Mouse (Mus musculus) CD4-positive helper T cell, adult 2 months (primary cell): ENCODE results near the gene March10.

ENCODE experiments used
- DNase-seq: peaks from one replicate; pipeline ENCODE4 v3.0.0-alpha.2; 2012; ENCODE audit warnings: low read depth, missing footprints, low spot score

March10 gene

GRCm38 (mm10) chr11:105409408-105409807, 47.1 kb downstream of the March10 start:
- no peak for DNase-seq

GRCm38 (mm10) chr11:105407846-105408441, 48.6 kb downstream of the March10 start:
- no peak for DNase-seq

GRCm38 (mm10) chr11:105402355-105402754, 54.2 kb downstream of the March10 start:
- DNase-seq = no peak

GRCm38 (mm10) chr11:105390290-105390689, 66.2 kb downstream of the March10 start:
- DNase-seq = no peak

- DNase-seq = no peak
Observed at GRCm38 (mm10) chr11:105388636-105389035, 67.9 kb downstream of the March10 start.

GRCm38 (mm10) chr11:105385266-105385665, 71.3 kb downstream of the March10 start:
- DNase-seq = peak; percentile 19

- DNase-seq = no peak
Observed at GRCm38 (mm10) chr11:105375821-105376235, 80.7 kb downstream of the March10 start.

- DNase-seq = no peak
Observed at GRCm38 (mm10) chr11:105374526-105375175, 81.9 kb downstream of the March10 start.

- DNase-seq = no peak
Observed at GRCm38 (mm10) chr11:105373881-105374280, 82.7 kb downstream of the March10 start.

GRCm38 (mm10) chr11:105371818-105372217, 84.7 kb downstream of the March10 start:
- DNase-seq = no peak

- no peak for DNase-seq
Observed at GRCm38 (mm10) chr11:105369526-105370386, 86.8 kb downstream of the March10 start.

GRCm38 (mm10) chr11:105368833-105369232, 87.7 kb downstream of the March10 start:
- no peak for DNase-seq

GRCm38 (mm10) chr11:105367163-105367562, 89.4 kb downstream of the March10 start:
- no peak for DNase-seq

- no peak for DNase-seq
Observed at GRCm38 (mm10) chr11:105366051-105366450, 90.5 kb downstream of the March10 start.

GRCm38 (mm10) chr11:105365611-105366010, 90.9 kb downstream of the March10 start:
- DNase-seq = no peak

GRCm38 (mm10) chr11:105364386-105365065, 92.0 kb downstream of the March10 start:
- no peak for DNase-seq

GRCm38 (mm10) chr11:105363598-105364385, 92.7 kb downstream of the March10 start:
- DNase-seq = no peak

GRCm38 (mm10) chr11:105362946-105363597, 93.5 kb downstream of the March10 start:
- peak; percentile 72 for DNase-seq

GRCm38 (mm10) chr11:105362041-105362765, 94.3 kb downstream of the March10 start:
- no peak for DNase-seq

- DNase-seq = no peak
Observed at GRCm38 (mm10) chr11:105356301-105356700, 100.2 kb downstream of the March10 start.
